Mouse (Mus musculus): Measurements from ENCODE around the gene Adgrd1. TPM values are rescaled to one million over a fixed set of nuclear protein-coding genes. Genes with fewer than 3 reads are reported as not detected.

Adgrd1 gene
- total and polyA plus RNA-seq, 3 experiments: 0.27 to 0.56 TPM; not detected in 1

DNA sequence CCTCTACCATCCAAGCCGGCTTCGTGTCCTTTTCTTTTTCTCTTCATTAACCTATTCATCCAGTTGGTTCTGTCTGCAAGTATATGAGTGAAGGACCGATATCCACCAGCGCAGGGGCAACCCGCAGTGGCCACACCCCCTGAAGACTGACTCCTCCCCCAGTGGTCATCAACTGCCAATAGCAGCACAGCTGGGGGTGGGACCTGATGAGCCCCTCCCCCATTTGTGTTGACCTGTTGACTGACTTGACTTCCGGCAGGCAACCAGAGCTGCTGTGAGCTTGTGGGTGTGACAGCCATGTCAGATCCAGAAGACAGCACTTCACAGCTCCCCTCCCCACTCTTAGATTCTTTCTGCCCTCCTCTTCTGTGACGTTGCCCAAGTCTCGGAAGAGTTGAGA, 19.7 kb downstream of the Adgrd1 start:
- Histone ChIP-seq H3K36me3 (ENCODE audit: control insufficient read depth in 1 of 2, insufficient read depth in 2 of 2, low read length in 2 of 2) (no peaks in the 10 kb centered on the region), H3K27ac (ENCODE audit: control insufficient read depth, low read depth, low read length) (no peak overlapping the region), H3K27me3 (ENCODE audit: control insufficient read depth in 1 of 2, insufficient read depth in 2 of 2, low read length in 2 of 2) (no peaks in the 10 kb centered on the region), H3K9me3 (replicated peaks; ENCODE audit: insufficient read depth, low read length) (no peaks in the 10 kb centered on the region), H3K79me2 (ENCODE audit: control insufficient read depth, insufficient read depth, low read length, poor library complexity) (no peaks in the 10 kb centered on the region), H3K4me3 (ENCODE audit: control insufficient read depth in 1 of 2, insufficient read depth in 1 of 2, low read depth in 2 of 2, low read length in 2 of 2) (no peak overlapping the region), H3K9ac (ENCODE audit: control insufficient read depth, low read depth, low read length, poor library complexity, severe bottlenecking) (no peak overlapping the region), H3K4me1 (ENCODE audit: control insufficient read depth in 1 of 2, insufficient read depth in 2 of 2, low read length in 2 of 2) (no peaks in the 10 kb centered on the region)
- DNase-seq (ENCODE audit: low read depth, low spot score): no peak
- TF ChIP-seq GATA1 (IDR thresholded peaks at IDR 0.05; ENCODE audit: low read depth, low read length): no peak
- TF ChIP-seq RCOR1 (IDR thresholded peaks at IDR 0.05; ENCODE audit: low read depth, low read length): no peak
- TF ChIP-seq JUND (IDR thresholded peaks at IDR 0.05; ENCODE audit: low read depth, low read length): no peak
- no peak for TF ChIP-seq ZKSCAN1 (IDR thresholded peaks at IDR 0.05; ENCODE audit: low read depth, low read length)
- no peak for TF ChIP-seq USF1 (IDR thresholded peaks at IDR 0.05; ENCODE audit: low read depth, low read length)
- TF ChIP-seq USF2 (IDR thresholded peaks at IDR 0.05; ENCODE audit: borderline replicate concordance in 1 of 2, insufficient read depth in 1 of 2, low read depth in 1 of 2, low read length in 2 of 2): no peak
- no peak for TF ChIP-seq POLR2AphosphoS5 (IDR thresholded peaks at IDR 0.05; ENCODE audit: borderline replicate concordance, low read depth, low read length)

DNA sequence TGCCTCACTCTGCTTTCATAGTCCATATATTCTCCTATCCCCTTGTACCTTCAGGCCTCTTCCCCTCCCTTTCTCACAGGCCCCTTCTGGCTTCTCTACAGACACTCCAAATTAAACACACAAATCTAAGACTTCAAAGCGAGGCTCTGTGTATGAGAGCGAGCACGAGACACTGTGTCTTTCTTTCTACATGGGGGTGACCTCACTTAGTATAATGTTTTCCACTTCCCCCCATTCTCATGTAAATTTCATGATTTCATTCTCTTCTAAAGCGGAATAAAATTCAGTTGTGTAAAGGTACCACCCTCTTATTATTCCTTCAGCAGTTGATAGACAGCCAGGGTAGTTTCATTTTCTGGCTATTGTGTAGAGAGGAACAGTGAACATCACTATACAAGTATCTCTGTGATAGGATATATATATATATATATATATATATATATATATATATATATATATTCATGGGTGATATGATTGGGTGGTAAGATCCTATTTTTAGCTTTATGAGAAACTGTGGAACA, 21.1 kb downstream of the Adgrd1 start:
- Histone ChIP-seq H3K36me3 (ENCODE audit: control insufficient read depth in 1 of 2, insufficient read depth in 2 of 2, low read length in 2 of 2) (no peaks in the 10 kb centered on the region), H3K9ac (ENCODE audit: control insufficient read depth, low read depth, low read length, poor library complexity, severe bottlenecking) (no peak overlapping the region), H3K79me2 (ENCODE audit: control insufficient read depth, insufficient read depth, low read length, poor library complexity) (no peaks in the 10 kb centered on the region), H3K27ac (ENCODE audit: control insufficient read depth, low read depth, low read length) (no peak overlapping the region), H3K4me3 (ENCODE audit: control insufficient read depth in 1 of 2, insufficient read depth in 1 of 2, low read depth in 2 of 2, low read length in 2 of 2) (no peak overlapping the region), H3K27me3 (ENCODE audit: control insufficient read depth in 1 of 2, insufficient read depth in 2 of 2, low read length in 2 of 2) (no peaks in the 10 kb centered on the region), H3K4me1 (ENCODE audit: control insufficient read depth in 1 of 2, insufficient read depth in 2 of 2, low read length in 2 of 2) (no peaks in the 10 kb centered on the region), H3K9me3 (replicated peaks; ENCODE audit: insufficient read depth, low read length) (no peaks in the 10 kb centered on the region)
- no peak for TF ChIP-seq JUND (IDR thresholded peaks at IDR 0.05; ENCODE audit: low read depth, low read length)
- TF ChIP-seq MXI1 (IDR thresholded peaks at IDR 0.05; ENCODE audit: low read depth, low read length): no peak
- TF ChIP-seq BHLHE40 (IDR thresholded peaks at IDR 0.05; ENCODE audit: borderline replicate concordance, low read depth, low read length): no peak
- TF ChIP-seq EP300 (IDR thresholded peaks at IDR 0.05; ENCODE audit: low read depth in 1 of 2, low read length in 2 of 2): no peak
- TF ChIP-seq CTCF (IDR thresholded peaks at IDR 0.05 in 2 of 3, conservative IDR thresholded peaks at IDR 0.05 in 1 of 3; ENCODE audit: control insufficient read depth in 1 of 3, insufficient read depth in 1 of 3, low read depth in 2 of 3, low read length in 3 of 3, poor library complexity in 1 of 3, severe bottlenecking in 1 of 3): no peak
- TF ChIP-seq CHD1 (IDR thresholded peaks at IDR 0.05; ENCODE audit: low read depth, low read length): no peak
- no peak for TF ChIP-seq NELFE (IDR thresholded peaks at IDR 0.05; ENCODE audit: low read depth, low read length)
- no peak for DNase-seq (ENCODE audit: low read depth, low spot score)

- H3K79me2 ChIP-seq (ENCODE audit: control insufficient read depth, insufficient read depth, low read length, poor library complexity): no peaks in the 10 kb centered on the region
- H3K27me3 ChIP-seq (ENCODE audit: control insufficient read depth in 1 of 2, insufficient read depth in 2 of 2, low read length in 2 of 2): no peaks in the 10 kb centered on the region
- no peaks in the 10 kb centered on the region for H3K9me3 ChIP-seq (replicated peaks; ENCODE audit: insufficient read depth, low read length)
- H3K4me3 ChIP-seq (ENCODE audit: control insufficient read depth in 1 of 2, insufficient read depth in 1 of 2, low read depth in 2 of 2, low read length in 2 of 2): no peak overlapping the region
- no peak for DNase-seq (ENCODE audit: low read depth, low spot score)
- no peaks in the 10 kb centered on the region for H3K36me3 ChIP-seq (ENCODE audit: control insufficient read depth in 1 of 2, insufficient read depth in 2 of 2, low read length in 2 of 2)
- no peak overlapping the region for H3K9ac ChIP-seq (ENCODE audit: control insufficient read depth, low read depth, low read length, poor library complexity, severe bottlenecking)
- TF ChIP-seq SIN3A (IDR thresholded peaks at IDR 0.05; ENCODE audit: low read length): no peak
- no peak for TF ChIP-seq E2F4 (IDR thresholded peaks at IDR 0.05; ENCODE audit: borderline replicate concordance, low read depth, low read length)
- no peak for TF ChIP-seq ELF1 (IDR thresholded peaks at IDR 0.05; ENCODE audit: low read depth, low read length)
- TF ChIP-seq ZKSCAN1 (IDR thresholded peaks at IDR 0.05; ENCODE audit: low read depth, low read length): no peak
- no peak for TF ChIP-seq MYC (IDR thresholded peaks at IDR 0.05; ENCODE audit: low read depth, low read length)
- TF ChIP-seq ZMIZ1 (IDR thresholded peaks at IDR 0.05; ENCODE audit: low read depth, low read length): no peak
- no peak for TF ChIP-seq TCF12 (IDR thresholded peaks at IDR 0.05; ENCODE audit: low read depth, low read length)
- TF ChIP-seq USF1 (IDR thresholded peaks at IDR 0.05; ENCODE audit: low read depth, low read length): no peak
- no peak for TF ChIP-seq HCFC1 (IDR thresholded peaks at IDR 0.05; ENCODE audit: low read depth, low read length)
- no peak for TF ChIP-seq ZC3H11A (IDR thresholded peaks at IDR 0.05; ENCODE audit: low read depth, low read length)
- TF ChIP-seq RAD21 (IDR thresholded peaks at IDR 0.05; ENCODE audit: low read depth, low read length): no peak
- no peak for TF ChIP-seq POLR2AphosphoS5 (IDR thresholded peaks at IDR 0.05; ENCODE audit: borderline replicate concordance, low read depth, low read length)
- no peak for TF ChIP-seq CHD2 (IDR thresholded peaks at IDR 0.05; ENCODE audit: low read length)
- TF ChIP-seq MAFK (IDR thresholded peaks at IDR 0.05; ENCODE audit: borderline replicate concordance, low read depth, low read length): no peak
- no peak for TF ChIP-seq NRF1 (IDR thresholded peaks at IDR 0.05; ENCODE audit: insufficient read depth, low read depth, low read length, poor library complexity, severe bottlenecking)
- no peak for TF ChIP-seq NELFE (IDR thresholded peaks at IDR 0.05; ENCODE audit: low read depth, low read length)
- no peak overlapping the region for H3K27ac ChIP-seq (ENCODE audit: control insufficient read depth, low read depth, low read length)
- no peaks in the 10 kb centered on the region for H3K4me1 ChIP-seq (ENCODE audit: control insufficient read depth in 1 of 2, insufficient read depth in 2 of 2, low read length in 2 of 2)
Observed at GRCm38 (mm10) chr5:129118523-129118922, 22.0 kb downstream of the Adgrd1 start.

Data from MEL (cell line).